Mouse (Mus musculus) brain, adult 2 months (tissue): ENCODE results near the gene Tns3.
"Not testable (repeated sequence)": the region's sequence is repeated elsewhere in the genome, so short reads cannot be mapped to it uniquely, and the experiment has no call there.

Source experiments
- DNase-seq: peaks from one replicate; pipeline ENCODE4 v3.0.0; 2011; ENCODE audit warnings: low read depth, low spot score

Tns3 gene

GRCm38 (mm10) chr11:8622668-8623067 is 41.7 kb downstream of the Tns3 start:
- peak; percentile 43 for DNase-seq

- DNase-seq: not testable (repeated sequence)
These were observed 45.2 kb downstream of the Tns3 start for GRCm38 (mm10) chr11:8619111-8619510.

- DNase-seq: no peak
These were observed 46.0 kb downstream of the Tns3 start for GRCm38 (mm10) chr11:8618301-8618700.

- DNase-seq: no peak
These were observed 48.9 kb downstream of the Tns3 start for GRCm38 (mm10) chr11:8615436-8615835.

- no peak for DNase-seq
These were observed 53.9 kb downstream of the Tns3 start for GRCm38 (mm10) chr11:8610456-8610855.

- no peak for DNase-seq
These were observed 54.5 kb downstream of the Tns3 start for GRCm38 (mm10) chr11:8609873-8610272.

- DNase-seq: no peak
These were observed 57.2 kb downstream of the Tns3 start for GRCm38 (mm10) chr11:8607123-8607522.

- peak; percentile 8 for DNase-seq
These were observed 59.4 kb downstream of the Tns3 start for GRCm38 (mm10) chr11:8604789-8605569.

GRCm38 (mm10) chr11:8602606-8603005 is 61.7 kb downstream of the Tns3 start:
- peak; percentile 29 for DNase-seq

GRCm38 (mm10) chr11:8601411-8601821 is 62.9 kb downstream of the Tns3 start:
- no peak for DNase-seq

GRCm38 (mm10) chr11:8595642-8596041 is 68.7 kb downstream of the Tns3 start:
- no peak for DNase-seq

GRCm38 (mm10) chr11:8593172-8593571 is 71.2 kb downstream of the Tns3 start:
- DNase-seq: no peak

- DNase-seq: no peak
These were observed 73.1 kb downstream of the Tns3 start for GRCm38 (mm10) chr11:8591271-8591670.

GRCm38 (mm10) chr11:8589226-8589905 is 75.0 kb downstream of the Tns3 start:
- DNase-seq: peak; percentile 85

GRCm38 (mm10) chr11:8587941-8588340 is 76.4 kb downstream of the Tns3 start:
- no peak for DNase-seq

GRCm38 (mm10) chr11:8586996-8587644 is 77.2 kb downstream of the Tns3 start:
- peak; percentile 16 for DNase-seq

- DNase-seq: no peak
These were observed 78.0 kb downstream of the Tns3 start for GRCm38 (mm10) chr11:8586374-8586773.

- DNase-seq: no peak
These were observed 78.6 kb downstream of the Tns3 start for GRCm38 (mm10) chr11:8585686-8586085.

- no peak for DNase-seq
These were observed 79.4 kb downstream of the Tns3 start for GRCm38 (mm10) chr11:8584925-8585324.

GRCm38 (mm10) chr11:8584307-8584706 is 80.0 kb downstream of the Tns3 start:
- no peak for DNase-seq

GRCm38 (mm10) chr11:8583137-8583536 is 81.2 kb downstream of the Tns3 start:
- DNase-seq: no peak

GRCm38 (mm10) chr11:8582101-8582920 is 82.0 kb downstream of the Tns3 start:
- DNase-seq: no peak
